Mouse (Mus musculus) layer of hippocampus, postnatal 10 days (tissue): ENCODE data around the gene Rbbp6. TPM values are rescaled to one million over a fixed set of nuclear protein-coding genes. Genes with fewer than 3 reads are reported as not detected.

ENCODE experiments used
- DNase-seq, 2 experiments: peaks; one replicate each; pipeline ENCODE4 v3.0.0; 2021; ENCODE audit warnings: low spot score in 2 of 2
- total RNA-seq, 2 experiments: library from RNA; stranded (reverse); gene quantifications; 2 replicates each; pipeline ENCODE4 v1.2.3; 2021

Rbbp6 gene
- total RNA-seq, 2 experiments from 2014 or later, result 64.8 to 68.6 TPM

DNA sequence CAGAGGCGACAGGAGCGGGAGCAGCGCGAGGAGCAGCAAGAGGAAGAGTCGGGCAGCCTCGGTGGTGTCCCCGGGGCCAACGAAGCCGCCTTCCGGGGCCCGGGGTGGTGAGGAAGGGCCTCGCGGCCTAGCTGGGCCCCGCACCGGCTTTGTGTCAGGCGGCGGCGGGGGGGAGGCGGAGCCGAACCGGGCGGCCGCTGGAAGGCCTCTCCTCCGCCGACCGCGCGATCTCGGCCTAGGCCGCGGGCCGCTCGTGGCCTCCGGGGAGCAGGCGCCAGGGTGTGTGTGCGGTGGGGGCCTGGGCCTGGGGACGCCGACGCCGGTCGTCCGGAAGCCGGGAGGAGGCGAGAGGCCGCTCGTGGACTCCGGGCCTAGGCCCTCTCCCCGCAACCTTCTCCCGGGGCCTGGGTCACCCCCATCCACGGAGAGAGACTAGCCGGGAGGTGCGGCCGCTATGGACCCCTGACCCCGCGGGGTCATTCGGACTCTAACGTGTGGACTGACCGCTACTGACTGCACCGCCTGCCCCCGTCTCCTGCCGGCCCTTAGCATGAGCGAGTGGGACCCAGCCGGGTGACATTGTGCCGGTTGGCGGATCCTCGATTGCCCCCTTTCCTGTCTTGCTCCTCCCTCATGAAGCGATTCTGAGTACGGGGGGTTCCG, 4.8 kb downstream of the Rbbp6 start:
- peak; percentile 61 to 74 for DNase-seq

DNA sequence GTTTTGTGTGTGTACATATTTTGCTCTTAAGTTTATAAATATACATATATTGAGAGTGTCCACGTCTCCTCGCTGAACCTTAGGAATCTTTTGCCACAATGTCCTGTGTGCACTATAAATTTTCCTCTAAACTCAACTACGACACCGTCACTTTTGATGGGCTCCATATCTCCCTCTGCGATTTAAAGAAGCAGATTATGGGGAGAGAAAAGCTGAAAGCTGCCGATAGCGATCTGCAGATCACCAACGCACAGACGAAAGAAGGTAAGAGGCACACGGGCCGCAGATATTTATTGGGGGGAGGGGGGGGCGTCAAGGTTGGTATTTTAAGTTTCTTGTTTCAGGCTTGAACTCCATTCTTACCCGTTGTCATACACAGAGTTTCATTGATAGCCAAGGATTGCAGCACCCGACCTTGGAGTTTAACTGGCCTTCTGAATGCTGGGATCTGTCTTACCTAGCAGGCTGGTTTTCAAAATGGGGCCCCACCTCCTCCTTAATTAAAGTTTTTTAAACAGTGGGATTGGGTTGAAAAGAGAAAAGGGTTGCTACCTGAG, 5.5 kb downstream of the Rbbp6 start:
- DNase-seq, result no peak

DNA sequence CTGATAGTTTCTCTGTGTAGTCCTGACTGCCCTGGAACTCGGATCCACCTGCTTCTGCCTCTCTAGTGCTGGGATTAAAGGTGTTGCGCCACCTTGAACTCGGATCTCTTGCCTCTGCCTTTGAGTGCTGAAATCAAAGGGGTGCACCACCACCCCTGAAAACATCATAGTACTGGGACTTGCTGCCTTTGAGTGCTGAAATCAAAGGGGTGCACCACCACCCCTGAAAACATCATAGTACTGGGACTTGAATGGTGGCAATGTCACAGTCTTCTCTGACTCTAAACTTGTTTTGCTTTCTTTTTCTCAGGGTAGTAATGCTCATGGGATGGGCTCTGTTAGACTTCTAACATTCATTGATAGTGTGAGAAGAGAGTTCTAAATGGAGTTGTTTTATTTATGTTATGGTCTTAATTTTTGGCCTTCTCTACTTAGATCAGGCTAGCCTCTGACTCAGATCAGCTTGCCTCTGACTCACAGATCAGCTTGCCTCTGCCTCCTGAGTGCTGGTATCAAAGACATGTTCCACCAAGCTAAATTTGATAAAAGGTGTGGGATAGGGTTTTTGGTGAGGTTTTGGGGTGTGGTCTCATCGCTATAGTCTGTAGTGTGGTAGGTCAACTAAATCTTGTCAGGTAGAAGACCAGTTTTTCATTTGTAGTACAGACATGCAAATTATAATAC, 6.7 kb downstream of the Rbbp6 start:
- no peak for DNase-seq

DNA sequence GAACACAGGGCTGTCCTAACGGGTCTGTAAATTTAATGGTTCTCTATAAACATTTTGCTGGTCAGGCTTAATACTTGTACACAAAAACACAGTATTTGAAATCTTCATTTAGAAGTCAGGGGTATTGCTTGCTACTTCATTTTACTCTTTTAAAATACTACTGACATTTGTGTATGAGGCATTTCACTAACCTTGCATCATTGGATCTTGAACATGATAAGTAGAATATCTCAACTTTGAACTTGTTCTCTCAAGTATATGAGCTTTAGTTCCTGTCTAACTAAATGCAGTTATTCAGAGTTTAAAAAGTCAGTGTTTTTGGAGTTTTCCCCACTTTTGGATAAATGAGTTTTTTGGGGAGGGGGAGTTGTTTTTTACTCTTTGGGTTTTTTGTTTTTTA, 14.0 kb downstream of the Rbbp6 start:
- no peak for DNase-seq

DNA sequence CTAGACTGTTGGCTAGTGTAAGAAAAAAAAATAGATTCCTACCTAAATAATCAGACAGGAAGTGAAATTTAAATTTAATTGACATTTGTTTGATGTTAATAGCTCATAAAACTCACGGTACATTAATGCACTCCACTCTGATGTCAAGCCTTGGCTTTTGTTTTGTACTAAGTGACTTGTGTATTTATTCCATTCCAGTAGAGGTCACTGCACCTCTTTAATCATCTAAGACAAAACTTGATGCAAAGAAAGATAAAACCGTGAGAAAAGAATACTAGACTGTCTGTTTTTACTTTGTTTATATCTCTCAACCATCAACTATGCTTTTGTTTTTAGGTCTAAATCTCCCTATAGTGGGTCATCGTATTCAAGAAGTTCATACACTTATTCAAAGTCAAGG, 32.7 kb downstream of the Rbbp6 start:
- DNase-seq, result no peak

DNA sequence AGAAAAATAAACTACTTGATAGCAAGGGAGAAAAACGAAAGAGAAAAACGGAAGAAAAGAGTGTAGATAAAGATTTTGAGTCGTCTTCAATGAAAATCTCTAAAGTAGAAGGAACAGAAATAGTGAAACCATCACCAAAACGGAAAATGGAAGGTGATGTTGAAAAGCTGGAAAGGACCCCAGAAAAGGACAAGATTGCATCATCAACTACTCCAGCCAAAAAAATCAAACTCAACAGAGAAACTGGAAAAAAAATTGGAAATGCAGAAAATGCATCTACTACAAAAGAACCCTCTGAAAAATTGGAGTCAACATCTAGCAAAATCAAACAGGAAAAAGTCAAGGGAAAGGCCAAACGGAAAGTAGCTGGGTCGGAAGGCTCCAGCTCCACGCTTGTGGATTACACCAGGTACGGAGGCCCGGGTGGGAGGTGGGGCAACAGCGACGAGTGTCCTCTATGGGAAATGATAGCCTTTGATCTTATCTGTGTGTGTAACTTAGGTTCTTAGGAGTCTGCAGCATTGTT, 34.4 kb downstream of the Rbbp6 start:
- no peak for DNase-seq

DNA sequence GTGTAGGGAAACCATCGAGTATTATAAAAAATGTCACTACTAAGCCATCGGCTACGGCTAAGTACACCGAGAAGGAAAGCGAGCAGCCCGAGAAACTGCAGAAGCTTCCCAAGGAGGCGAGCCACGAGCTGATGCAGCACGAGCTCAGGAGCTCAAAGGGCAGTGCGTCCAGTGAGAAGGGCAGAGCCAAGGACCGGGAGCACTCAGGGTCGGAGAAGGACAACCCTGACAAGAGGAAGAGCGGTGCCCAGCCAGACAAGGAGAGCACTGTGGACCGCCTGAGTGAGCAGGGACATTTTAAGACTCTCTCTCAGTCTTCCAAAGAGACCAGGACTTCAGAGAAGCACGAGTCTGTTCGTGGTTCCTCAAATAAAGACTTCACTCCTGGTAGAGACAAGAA, 35.3 kb downstream of the Rbbp6 start:
- no peak for DNase-seq

DNA sequence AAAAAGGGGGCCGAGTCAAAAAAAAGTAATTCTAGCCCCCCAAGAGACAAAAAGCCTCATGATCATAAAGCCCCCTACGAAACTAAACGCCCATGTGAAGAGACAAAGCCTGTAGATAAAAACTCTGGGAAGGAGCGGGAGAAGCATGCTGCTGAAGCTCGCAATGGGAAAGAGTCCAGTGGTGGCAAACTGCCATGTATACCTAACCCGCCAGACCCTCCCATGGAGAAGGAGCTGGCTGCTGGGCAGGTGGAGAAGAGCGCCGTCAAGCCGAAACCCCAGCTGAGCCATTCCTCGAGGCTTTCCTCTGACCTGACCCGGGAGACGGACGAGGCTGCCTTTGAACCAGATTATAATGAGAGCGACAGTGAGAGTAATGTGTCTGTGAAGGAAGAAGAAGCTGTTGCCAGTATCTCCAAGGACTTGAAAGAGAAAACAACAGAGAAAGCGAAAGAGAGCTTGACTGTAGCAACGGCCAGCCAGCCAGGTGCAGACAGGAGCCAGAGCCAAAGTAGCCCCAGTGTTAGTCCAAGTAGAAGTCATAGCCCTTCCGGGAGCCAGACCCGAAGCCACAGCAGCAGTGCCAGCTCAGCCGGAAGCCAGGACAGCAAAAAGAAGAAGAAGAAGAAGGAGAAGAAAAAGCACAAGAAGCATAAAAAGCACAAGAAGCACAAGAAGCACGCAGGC, 36.0 kb downstream of the Rbbp6 start:
- DNase-seq, result peak; percentile 17 to 30

DNA sequence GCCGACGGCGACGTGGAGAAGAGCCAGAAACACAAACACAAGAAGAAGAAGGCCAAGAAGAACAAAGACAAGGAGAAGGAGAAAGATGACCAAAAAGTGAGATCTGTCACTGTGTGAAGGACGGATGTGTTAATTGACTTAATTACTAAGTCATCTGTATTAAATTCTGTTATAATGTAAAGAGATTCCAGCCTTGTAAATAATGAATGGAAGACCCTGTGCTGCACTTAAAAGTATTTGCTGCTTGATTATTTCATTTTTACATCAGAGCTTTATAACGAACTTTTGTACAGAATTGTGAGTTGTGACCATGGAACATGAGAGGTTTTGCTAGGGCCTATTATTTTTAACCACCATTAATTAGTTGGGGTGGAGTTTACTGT, 36.5 kb downstream of the Rbbp6 start:
- DNase-seq, result no peak

DNA sequence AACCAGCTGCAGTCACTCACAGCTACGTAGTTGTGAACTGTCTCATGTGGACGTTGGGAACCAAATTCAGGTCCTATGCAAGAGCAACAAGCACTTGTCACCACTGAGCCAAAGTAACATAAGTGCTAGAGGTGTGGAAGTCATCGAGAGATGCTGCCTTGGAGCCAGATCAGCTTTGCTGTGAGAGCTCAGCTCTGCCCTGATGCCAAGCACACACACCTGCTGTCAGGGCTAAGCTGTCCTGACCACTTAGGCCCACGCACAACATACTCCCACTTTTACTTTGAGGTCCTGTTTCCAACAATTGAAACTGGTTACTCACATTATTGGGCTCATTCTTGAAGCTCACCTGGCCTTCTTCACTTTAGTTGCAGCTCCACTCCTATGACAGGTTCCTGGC, 37.7 kb downstream of the Rbbp6 start:
- DNase-seq, result no peak

DNA sequence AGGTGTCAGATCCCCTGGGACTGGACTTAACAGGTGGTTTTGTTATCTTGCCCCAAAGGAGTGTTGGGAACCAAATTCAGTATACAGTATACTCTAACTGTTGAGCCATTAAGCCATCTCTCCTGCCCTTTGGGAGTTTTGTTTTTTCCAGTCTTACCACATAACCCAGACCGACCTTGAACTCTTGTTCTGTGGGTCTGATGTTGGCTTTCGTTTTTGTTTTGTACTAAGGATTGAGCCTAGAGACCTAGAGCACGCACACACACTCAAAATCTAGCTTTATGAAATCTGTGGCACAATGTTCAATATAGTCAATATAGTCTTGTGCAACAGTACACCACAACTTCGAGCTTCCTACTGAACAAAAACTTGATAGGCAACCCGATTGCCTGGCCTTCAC, 39.0 kb downstream of the Rbbp6 start:
- no peak for DNase-seq

DNA sequence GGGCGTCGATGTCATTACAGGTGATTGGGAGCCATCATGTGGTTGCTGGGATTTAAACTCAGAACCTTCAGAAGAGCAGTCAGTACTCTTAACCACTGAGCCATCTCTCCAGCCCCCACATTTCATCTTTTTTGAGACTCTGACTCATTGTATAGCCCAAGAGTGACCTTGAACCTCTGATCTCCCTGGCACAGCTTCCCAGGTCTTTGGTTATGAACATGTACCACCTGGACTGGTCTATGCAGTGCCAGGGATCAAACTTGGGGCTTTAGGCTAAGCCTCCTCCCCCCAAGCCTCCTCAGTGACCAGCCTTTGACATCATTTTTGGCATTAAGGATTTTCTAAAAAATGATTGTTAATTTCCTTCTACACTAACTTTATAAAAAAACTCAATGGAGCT, 40.8 kb downstream of the Rbbp6 start:
- no peak for DNase-seq

DNA sequence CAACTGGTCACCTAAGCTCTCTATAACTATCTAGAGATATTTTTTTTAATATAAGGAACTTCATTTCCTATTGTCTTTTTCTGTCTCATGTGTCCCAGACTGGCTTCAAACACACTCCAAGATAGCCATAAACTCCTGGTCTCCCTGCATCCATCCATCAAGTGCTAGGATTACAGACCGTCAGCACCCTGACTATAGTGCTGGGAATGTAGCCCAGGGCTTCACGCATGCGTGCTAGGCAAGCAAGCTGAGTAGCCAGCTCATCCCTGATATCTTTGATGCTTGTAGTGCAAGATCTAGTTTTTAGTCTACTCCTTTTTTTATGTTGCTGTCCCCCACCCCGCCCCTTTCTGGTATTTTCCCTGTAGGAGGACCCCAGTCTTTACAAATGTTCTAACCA, 42.3 kb downstream of the Rbbp6 start:
- no peak for DNase-seq

DNA sequence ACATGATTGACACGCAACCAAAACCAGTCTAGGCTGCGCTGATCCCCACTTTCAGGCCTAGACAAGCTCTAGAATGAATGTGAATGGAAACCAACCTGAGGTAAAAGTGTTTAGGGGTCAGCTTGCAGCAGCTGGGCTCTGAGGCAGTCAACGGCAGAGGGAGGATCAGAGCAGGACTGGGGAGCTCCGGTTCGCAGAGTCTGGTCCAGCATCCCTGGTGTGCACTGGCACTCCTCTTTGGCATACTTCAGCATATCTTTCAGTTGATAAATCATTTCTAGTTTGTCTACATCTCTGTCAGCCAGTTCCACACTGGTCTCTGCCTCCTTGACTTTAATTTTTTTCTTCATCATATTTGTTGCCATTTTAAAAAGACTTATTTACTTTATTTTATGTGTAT, 48.0 kb downstream of the Rbbp6 start:
- DNase-seq, result no peak

DNA sequence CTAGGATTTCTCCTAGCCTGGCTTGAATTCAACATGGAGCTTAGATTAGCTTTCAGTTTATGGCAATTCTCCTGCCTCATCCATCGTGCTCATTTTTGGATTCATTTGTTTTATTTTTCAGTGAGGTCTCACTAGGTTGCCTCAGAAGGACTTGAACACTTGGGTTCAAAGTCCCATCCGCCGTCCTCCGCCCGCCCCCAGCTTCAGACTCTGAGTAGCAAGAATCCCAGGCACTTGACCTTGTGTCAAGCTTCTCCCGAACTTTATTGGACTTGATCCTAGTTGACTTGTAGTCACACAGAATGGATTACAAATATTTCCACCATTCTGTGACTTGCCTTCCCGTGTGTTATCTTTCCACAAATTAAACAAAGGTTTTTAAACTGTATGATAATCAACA, 49.2 kb downstream of the Rbbp6 start:
- no peak for DNase-seq

DNA sequence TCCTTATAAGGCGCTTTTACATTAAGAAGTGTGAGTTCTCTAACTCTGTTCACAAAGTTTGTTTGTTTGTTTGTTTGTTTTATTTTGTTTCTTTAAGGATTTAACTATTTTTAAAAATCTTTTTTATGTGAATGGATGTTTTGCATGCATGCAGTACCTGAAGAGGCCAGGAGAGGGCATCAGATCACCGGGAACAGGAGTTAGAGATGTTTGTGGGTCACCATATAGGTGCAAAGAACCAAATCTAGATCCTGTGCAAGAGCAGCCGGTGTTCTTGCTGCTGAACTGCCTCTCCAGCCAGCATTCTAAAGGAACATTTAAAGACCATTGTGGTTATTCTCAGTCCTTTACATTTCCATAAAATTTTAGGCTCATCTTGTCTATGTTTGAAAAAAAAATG, 52.1 kb downstream of the Rbbp6 start:
- no peak for DNase-seq

DNA sequence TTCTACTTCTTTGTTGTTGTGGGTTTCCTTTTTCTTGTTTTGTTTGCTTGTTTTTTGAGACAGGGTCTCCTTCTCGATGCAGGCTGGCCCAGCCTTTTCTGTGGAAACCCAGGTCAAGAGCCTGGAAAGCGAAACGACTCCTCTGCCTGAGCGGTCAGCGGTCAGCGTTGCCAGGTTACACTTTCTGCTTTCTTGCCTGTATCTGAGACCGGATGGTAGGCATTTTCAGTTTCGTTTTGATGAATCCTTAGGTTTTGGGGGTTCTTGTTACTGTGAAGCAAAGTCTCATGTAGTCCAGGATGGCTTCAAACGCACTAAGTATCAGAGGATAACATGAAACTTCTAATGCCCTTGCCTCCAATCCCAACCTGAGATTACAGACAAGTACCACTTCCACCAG, 59.6 kb downstream of the Rbbp6 start:
- no peak for DNase-seq

DNA sequence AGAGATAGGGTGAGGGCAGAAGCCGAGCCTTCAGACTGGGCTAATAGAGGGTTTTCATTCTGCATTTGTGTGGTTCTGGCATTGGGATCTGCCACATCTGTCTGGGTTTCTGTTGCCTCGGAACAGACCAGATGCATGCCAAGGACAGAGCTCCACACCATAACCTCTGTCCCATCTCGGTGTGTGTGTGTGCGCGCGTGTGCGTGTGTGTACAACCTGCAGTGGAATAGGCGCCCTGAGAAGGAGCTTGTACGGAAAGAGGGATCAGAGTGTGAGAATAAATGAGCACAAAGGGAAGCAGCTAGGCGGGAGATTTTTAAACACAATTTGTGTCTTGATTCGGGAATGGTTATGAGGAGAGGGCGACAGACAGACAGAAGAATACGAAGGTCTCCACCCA, 64.8 kb downstream of the Rbbp6 start:
- no peak for DNase-seq

DNA sequence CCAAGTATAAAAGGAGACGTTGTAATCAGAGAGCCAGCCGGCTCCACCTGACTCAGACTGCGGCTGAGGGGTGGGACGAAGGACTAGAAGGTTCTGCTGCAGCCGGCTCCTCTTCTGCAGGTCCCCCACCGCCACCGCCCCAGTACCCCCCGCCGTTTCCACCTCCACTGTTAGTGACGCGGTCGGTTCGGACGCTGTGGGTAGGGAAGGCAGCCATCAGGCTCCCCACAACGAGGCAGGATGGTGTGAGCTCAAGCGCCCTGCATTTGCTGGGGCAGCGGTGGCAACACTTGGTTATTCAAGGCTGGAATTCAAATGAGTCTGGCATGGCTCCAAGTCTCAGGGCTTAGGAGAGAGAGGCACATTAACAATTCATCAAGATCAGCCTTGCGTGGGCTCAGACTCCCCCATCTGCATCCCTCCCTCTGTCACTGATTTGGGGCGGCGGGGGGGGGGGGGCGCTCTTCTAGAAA, 65.3 kb downstream of the Rbbp6 start:
- peak; percentile 81 for DNase-seq

DNA sequence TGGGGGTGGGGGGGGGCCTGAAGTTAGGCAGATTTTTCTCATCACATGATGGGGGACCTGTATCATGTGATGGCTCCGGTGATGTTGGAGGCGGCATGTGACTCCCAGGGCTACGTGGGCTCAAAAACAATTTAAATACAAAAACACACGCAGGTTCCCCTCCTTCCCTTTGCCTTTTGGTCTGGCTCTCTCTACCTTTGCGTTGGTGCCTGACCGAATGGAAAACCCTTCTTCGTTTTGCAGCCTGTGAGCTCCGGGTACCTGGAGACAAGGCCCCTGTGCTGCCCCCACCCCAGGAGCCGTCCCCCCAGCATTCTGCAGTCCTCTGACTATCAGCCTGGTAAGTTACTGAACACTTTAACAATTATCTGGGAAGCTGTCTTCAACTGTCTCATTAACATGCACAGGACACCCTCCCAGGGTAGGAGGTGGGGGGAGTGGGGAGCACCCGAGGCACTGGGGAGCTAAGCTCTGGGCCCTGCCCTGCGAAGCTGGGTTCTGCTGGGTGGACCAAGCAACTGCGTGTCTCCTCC, 65.8 kb downstream of the Rbbp6 start:
- DNase-seq, result peak; percentile 40 to 57

DNA sequence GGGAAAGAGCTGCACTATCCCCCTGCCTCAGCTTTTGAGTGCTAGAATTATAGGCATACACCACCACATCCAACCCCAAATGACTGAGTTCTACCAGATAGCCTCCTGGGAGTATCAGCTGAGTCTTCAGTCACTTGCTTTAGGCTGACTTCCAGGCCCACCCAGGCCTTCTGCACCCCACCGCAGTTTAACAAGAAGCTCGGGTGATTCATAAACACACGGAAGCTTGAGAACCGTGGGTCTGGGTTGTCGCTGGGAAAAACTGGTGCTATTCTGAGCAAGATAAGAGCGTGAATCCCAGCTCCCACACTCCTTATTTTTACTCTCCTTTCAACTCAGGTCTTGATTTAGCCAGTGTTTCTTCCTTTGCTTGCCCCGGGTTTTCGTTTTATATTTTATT, 69.8 kb downstream of the Rbbp6 start:
- DNase-seq, result no peak

DNA sequence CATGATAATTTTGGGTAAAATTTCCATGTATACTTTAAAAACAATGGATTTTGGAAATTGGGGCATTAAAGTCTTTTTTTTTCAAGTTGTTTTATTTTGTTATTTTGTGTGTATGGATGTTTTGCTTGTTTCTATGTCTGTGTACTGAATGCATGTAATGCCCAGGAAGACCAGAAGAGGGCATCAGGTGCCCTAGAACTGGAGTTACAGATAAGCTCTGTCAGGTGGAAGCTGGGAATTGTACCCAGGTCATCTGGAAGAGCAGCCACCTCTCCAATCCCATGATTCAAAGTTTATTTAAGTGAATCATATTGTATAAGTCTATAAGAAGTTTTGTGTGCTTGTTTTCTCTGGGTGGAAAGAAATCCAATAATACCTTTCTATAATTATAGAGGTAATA, 73.8 kb downstream of the Rbbp6 start:
- DNase-seq, result no peak
